Mouse (Mus musculus) heart, postnatal 0 days (tissue): ENCODE data around the gene Trim2. TPM values are rescaled to one million over a fixed set of nuclear protein-coding genes. Genes with fewer than 3 reads are reported as not detected.
A peak's percentile ranks its signal among the peaks of the same experiment; 100 is the strongest.

Experiments used
- ATAC-seq: fragments of 200-750 bp; cut with Nextera tagmentation; 2 replicates; pipeline ENCODE4 v1.8.0; 2017; ENCODE audit warnings: low read depth, moderate number of reproducible peaks, moderate library complexity; ENCODE audit not compliant: insufficient read depth
- DNase-seq: peaks from one replicate; pipeline ENCODE4 v3.0.0-alpha.2; 2016; ENCODE audit warnings: low spot score
- H3K27ac ChIP-seq: fragments of 300-500 bp; sonication (generic); 2 replicates; pipeline ENCODE4 v1.5.1; 2014; ENCODE audit warnings: low read depth, mild to moderate bottlenecking
- H3K27me3 ChIP-seq: fragments of 300-500 bp; sonication (generic); 2 replicates; pipeline ENCODE4 v1.6.1; 2014; ENCODE audit warnings: low read length, mixed read lengths; ENCODE audit not compliant: control insufficient read depth, insufficient read depth
- H3K36me3 ChIP-seq: fragments of 300-500 bp; sonication (generic); replicated peaks from 2 replicates; pipeline ENCODE4 v1.6.1; 2014; ENCODE audit warnings: low read length, mixed read lengths; ENCODE audit not compliant: control insufficient read depth, insufficient read depth
- H3K4me1 ChIP-seq: fragments of 300-500 bp; sonication (generic); 2 replicates; pipeline ENCODE4 v1.6.1; 2014; ENCODE audit warnings: antibody characterized with exemption; ENCODE audit not compliant: control insufficient read depth, insufficient read depth
- H3K4me2 ChIP-seq: fragments of 300-500 bp; sonication (generic); 2 replicates; pipeline ENCODE4 v1.6.1; 2014; ENCODE audit warnings: low read depth, mild to moderate bottlenecking, low read length, moderate library complexity
- H3K4me3 ChIP-seq: fragments of 300-500 bp; sonication (generic); 2 replicates; pipeline ENCODE4 v1.5.1; 2014; ENCODE audit warnings: low read depth, low read length
- H3K9ac ChIP-seq: fragments of 300-500 bp; sonication (generic); replicated peaks from 2 replicates; pipeline ENCODE4 v1.6.1; 2014; ENCODE audit warnings: low read depth, low read length, mixed read lengths
- H3K9me3 ChIP-seq: fragments of 300-500 bp; sonication (generic); replicated peaks from 2 replicates; pipeline ENCODE4 v1.6.1; 2016; ENCODE audit warnings: low read length; ENCODE audit not compliant: control insufficient read depth
- CTCF ChIP-seq: IDR thresholded peaks from 2 replicates; pipeline ENCODE4 v1.5.1; 2016; ENCODE audit warnings: antibody characterized with exemption, control low read depth, low read depth
- EP300 ChIP-seq: IDR thresholded peaks from 2 replicates; pipeline ENCODE4 v1.6.1; 2016; ENCODE audit warnings: antibody characterized with exemption, low read depth
- WGBS: fragments of 180-500 bp; shearing (Covaris S2); extraction: QIAGEN DNeasy Blood & Tissue Kit; methylation state at CpG from one replicate; pipeline ENCODE4 v1.1.7; 2014; 5-methylcytosine and 5-hydroxymethylcytosine counted together
- polyA plus RNA-seq: library from polyadenylated mRNA; unstranded; fragments of >200 nt; fragmentation: Nextera tagmentation; extraction: Ambion mirVana; gene quantifications from 2 replicates; pipeline ENCODE4 v1.2.1, GENCODE M21; 2015
- total RNA-seq: library from RNA; depleted of rRNA; stranded (reverse); fragments of >200 nt; gene quantifications from 2 replicates; pipeline ENCODE4 v1.2.3, GENCODE M21; 2014; ENCODE audit warnings: low replicate concordance

Gene Trim2
- total and polyA plus RNA-seq, 2 experiments from 2014 or later: 6.0 to 6.1 TPM

- peak overlapping the region; percentile 63 for H3K4me3 ChIP-seq
- TF ChIP-seq EP300 (no peak), CTCF (no peak)
- ATAC-seq (peak; percentile 71), DNase-seq (peak; percentile 18)
- peak overlapping the region; percentile 43; the same call in 1 of the 2 replicates for H3K27ac ChIP-seq
- 43% methylated on average over 21 of the region's 21 CpGs for WGBS
- H3K4me2 ChIP-seq: peak overlapping the region; percentile 82
- no peaks in the 10 kb centered on the region for H3K27me3 ChIP-seq
- H3K9ac ChIP-seq: peak overlapping the region; percentile 55
- H3K4me1 ChIP-seq: no peaks in the 10 kb centered on the region
- H3K36me3 ChIP-seq: no peaks in the 10 kb centered on the region
- H3K9me3 ChIP-seq: no peaks in the 10 kb centered on the region
Observed at GRCm38 (mm10) chr3:84191141-84191881, 115.4 kb downstream of the Trim2 start.

GRCm38 (mm10) chr3:84190513-84191061 lies 116.1 kb downstream of the Trim2 start:
- Histone ChIP-seq H3K27ac (peak overlapping the region; percentile 43), H3K9me3 (no peaks in the 10 kb centered on the region), H3K36me3 (no peaks in the 10 kb centered on the region), H3K4me3 (peak overlapping the region; percentile 63), H3K4me1 (no peaks in the 10 kb centered on the region), H3K4me2 (peak overlapping the region; percentile 82), H3K27me3 (no peaks in the 10 kb centered on the region), H3K9ac (peak overlapping the region; percentile 55)
- ATAC-seq (peak; percentile 50), DNase-seq (peak; percentile 48)
- no peak for TF ChIP-seq EP300
- TF ChIP-seq CTCF: no peak
- WGBS: 3% methylated on average over 41 of the region's 41 CpGs

GRCm38 (mm10) chr3:84189629-84190173 lies 117.0 kb downstream of the Trim2 start:
- TF ChIP-seq EP300 (no peak), CTCF (no peak)
- 31% methylated on average over 10 of the region's 10 CpGs for WGBS
- DNase-seq: no peak
- no peak for ATAC-seq
- Histone ChIP-seq H3K27ac (no peak overlapping the region), H3K9me3 (no peaks in the 10 kb centered on the region), H3K27me3 (no peaks in the 10 kb centered on the region), H3K4me3 (peak overlapping the region; percentile 63), H3K4me1 (no peaks in the 10 kb centered on the region), H3K9ac (peak overlapping the region; percentile 55), H3K4me2 (peak overlapping the region; percentile 82), H3K36me3 (no peaks in the 10 kb centered on the region)

GRCm38 (mm10) chr3:84181717-84182116 lies 125.0 kb downstream of the Trim2 start:
- ATAC-seq (no peak), DNase-seq (no peak)
- Histone ChIP-seq H3K4me1 (no peaks in the 10 kb centered on the region), H3K36me3 (peaks cover 8% of the 10 kb centered on the region; the same call in 1 of the 2 replicates), H3K27me3 (no peaks in the 10 kb centered on the region), H3K9me3 (no peaks in the 10 kb centered on the region), H3K4me2 (no peak overlapping the region), H3K9ac (no peak overlapping the region), H3K27ac (no peak overlapping the region), H3K4me3 (no peak overlapping the region)
- no peak for TF ChIP-seq CTCF
- TF ChIP-seq EP300: no peak
- 62% methylated on average over 4 of the region's 4 CpGs for WGBS

GRCm38 (mm10) chr3:84181102-84181501 lies 125.6 kb downstream of the Trim2 start:
- ATAC-seq: no peak
- Histone ChIP-seq H3K4me3 (no peak overlapping the region), H3K9me3 (no peaks in the 10 kb centered on the region), H3K9ac (no peak overlapping the region), H3K27ac (no peak overlapping the region), H3K4me2 (no peak overlapping the region), H3K36me3 (peaks cover 11% of the 10 kb centered on the region; the same call in 1 of the 2 replicates), H3K4me1 (no peaks in the 10 kb centered on the region), H3K27me3 (no peaks in the 10 kb centered on the region)
- 55% methylated on average over 8 of the region's 8 CpGs for WGBS
- DNase-seq: no peak
- TF ChIP-seq CTCF: no peak
- TF ChIP-seq EP300: no peak
